Mouse (Mus musculus) urinary bladder, postnatal 14 days (tissue): ENCODE results near the gene Ccdc9.
A peak's percentile ranks its signal among the peaks of the same experiment; 100 is the strongest.
"Not testable (repeated sequence)": the region's sequence is repeated elsewhere in the genome, so short reads cannot be mapped to it uniquely, and the experiment has no call there.

Source experiments
- DNase-seq: peaks from one replicate; pipeline ENCODE4 v3.0.0; 2021; ENCODE audit warnings: low spot score

The Ccdc9 gene

DNA sequence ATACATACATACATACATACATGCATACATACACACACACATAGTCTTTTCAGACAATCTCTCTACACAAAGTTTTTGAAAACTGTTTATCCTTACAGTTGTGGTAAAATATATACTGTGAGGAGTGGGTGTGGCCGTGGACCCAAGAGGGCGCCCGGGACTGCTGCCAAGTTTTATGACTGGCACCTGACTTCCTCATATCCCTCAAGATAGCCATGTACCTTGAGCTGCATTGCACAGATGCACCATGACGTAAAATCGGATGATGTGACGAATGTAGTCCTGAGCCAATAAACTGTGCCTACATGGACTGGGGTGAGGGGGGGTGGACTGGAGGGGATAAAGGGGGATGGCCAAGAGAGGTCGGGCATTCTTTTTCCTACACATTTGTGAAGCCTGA lies 20.0 kb downstream of the Ccdc9 start:
- not testable (repeated sequence) for DNase-seq

DNA sequence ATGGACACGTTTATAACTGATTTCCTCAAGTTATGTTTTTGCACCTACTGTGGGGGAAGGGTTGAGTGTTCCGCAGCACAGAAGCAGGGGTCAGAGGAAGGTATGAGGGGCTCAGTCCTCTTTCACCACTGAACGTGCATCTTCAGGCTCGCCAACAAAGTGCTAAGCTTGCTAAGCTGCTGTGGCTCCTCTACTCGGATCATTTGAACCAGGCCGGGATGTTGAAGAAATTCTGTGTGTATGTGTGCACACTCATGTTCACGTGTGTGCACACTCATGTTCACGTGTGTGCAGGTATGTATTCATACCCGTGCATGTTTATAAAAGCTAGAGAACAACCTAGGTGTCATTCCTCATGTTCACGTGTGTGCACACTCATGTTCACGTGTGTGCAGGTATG lies 20.7 kb downstream of the Ccdc9 start:
- no peak for DNase-seq

DNA sequence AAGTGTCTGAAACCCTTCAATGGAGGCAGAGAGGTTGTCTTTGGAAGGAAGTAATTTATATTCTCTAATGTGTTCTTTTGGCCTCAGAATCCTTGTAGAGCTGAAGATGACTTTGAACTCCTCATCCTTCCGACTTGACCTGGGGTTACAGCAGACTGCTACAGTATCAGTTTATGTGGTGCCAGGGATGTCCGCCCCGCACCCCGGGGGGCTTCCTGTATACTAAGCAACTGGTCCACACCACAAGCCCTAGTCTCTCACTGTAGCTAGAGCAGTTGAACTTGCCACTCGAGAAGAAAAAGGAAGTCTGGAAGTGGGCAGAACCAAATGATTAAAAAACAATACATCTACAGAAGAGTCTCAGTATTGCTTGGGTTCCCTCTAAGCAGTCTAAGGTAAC lies 22.8 kb downstream of the Ccdc9 start:
- DNase-seq, result no peak

DNA sequence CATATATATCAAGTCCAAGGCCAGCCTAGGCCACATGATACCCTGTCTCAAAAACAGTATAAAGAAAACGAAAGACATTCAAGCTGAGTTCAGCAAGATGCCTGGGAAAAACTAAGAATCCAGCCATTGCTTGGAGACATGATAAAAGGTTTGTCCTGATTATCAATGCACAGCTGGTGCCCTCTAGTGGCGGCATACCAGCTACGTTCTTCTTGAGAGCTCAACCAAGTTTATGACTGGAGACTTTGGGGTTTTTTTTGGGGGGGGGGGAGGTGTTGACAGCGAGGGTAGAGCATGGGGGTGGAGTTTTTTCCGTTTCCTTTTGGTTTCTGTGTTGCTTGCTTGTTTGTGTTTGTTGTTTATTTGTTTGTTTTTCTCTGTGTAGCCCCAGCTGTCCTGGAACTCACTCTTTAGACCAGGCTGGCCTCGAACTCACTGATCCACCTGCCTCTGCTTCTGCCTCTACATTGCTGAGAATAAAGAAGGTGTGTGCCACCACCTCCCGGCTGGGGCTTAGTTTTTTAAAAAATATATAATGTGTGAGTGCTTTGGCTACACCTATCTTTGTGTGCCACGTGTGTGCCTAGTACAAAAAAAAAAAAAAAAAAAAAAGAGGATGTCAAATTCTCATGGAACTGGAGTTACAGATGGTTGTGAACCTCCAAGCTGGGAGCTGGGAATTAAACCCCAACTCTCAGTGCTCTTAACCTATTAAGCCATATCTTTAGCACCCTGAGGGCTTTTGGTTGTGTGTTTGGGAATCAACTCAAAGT lies 23.4 kb downstream of the Ccdc9 start:
- DNase-seq, result peak; percentile 83

DNA sequence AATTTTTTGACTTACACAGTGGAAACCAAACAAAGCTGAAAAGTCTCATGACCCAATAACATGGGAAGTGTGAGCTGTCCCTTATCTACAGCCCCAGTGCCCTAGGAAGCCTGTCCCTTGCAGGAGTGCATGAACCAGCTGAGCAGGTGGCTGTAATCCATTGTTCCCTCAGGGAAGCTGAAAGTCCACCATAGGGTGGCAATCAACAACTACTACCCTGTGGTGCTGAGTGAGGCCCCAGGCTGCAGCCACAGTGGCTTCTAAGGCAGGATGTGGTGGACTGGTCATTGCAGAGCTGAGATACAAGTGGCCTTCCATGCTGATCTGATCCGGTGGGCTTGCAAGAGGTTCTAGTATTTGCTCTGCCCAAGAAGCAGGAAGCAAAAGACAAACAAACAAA lies 25.5 kb downstream of the Ccdc9 start:
- DNase-seq, result no peak

DNA sequence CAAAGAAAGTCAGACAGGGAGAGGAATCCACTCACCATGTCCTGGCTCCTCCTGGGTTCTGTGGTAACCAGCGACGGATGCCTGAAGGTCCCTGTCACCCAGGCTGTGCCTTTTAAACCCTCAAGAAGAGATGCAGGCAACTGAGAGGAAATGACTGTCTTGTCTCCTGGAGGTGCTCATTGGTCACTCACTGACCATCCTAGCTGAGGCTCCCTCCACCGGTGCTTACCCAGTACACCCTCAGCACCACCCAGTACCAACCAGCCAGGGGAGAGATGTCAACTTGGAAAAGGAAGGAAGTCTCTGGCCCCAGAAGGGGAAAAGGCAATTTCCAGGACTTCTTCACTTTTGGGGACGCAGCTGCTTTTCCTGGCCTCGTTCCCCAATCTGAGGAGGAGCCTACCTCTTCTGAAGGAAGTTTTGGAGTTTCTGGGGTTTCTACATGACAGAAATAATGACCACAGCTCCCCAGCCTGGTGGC lies 27.4 kb downstream of the Ccdc9 start, which contains the start of gene C5ar1:
TSS of gene C5ar1 (minus strand) at position 431 of the 481 bp plus-strand sequence.
- DNase-seq, result no peak

DNA sequence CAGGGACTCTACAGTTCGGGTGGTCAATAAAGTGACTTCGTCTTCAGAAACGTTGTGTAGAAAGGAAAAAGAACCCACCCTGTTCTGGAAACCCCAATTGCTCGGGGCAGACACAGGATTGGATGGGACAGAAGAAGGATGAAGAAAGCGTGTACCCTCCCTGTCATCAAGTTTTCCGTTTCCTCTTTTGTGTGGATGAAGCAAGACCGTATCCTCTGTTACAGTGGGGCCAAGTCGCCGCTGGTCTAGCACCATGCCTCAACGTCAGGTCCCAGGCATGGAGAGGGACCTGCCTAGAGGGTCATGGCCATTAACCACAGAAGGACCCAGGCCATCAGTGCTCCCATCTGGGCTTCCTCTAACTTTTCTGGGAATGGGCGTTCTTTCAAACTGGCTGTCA lies 28.8 kb downstream of the Ccdc9 start:
- DNase-seq, result no peak

DNA sequence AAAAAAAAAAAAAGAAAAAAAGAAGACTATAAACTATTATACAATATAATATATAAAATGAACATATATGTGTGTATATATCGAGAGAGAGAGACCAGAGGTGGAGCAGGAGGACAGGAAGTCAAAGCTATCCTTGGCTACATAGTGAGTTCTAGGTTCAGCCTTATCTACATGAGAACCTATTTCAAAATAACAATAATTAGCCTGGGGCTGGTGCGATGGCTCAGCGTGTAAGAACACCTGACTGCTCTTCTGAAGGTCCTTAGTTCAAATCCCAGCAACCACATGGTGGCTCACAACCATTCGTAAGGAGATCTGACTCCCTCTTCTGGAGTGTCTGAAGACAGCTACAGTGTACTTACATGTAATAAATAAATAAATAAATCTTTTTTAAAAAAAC lies 30.6 kb downstream of the Ccdc9 start:
- DNase-seq, result not testable (repeated sequence)

DNA sequence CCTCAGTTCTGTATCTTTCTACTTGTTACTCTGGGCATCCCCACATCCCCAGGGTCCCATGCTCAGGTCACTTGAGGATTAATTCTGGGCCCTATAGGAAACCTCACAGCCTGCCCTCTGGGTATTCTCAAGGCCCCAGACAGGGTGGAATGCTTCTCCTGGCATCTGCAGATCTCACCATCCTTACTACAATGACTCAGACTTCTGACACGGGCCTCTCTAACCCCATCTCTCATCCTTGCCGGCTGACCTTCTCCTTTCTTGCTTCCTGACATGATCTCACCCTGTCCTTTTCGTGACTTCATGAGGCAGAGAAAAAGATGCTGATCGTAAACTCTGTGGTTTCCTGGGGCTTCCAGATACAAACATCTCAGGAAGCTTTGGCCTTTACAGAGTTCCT lies 32.4 kb downstream of the Ccdc9 start:
- no peak for DNase-seq

DNA sequence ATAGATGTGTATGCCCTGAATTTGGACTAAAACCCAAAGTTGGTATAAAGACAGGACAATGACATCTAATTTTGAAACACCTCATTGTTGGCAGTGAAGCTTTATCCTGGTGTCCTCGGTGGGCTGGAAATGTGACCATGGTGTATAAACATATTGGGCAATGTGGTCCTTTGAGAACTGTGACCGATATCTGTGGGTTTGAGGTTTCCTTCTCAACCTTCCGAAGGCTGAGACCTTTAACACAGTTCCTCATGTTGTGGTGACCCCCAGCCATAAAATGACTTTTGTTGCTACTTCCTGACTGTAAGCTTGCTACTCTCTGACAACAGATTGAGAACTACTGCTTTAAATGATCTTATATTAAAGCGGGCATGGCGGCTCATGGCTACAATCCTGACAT lies 35.9 kb downstream of the Ccdc9 start:
- DNase-seq, result no peak

DNA sequence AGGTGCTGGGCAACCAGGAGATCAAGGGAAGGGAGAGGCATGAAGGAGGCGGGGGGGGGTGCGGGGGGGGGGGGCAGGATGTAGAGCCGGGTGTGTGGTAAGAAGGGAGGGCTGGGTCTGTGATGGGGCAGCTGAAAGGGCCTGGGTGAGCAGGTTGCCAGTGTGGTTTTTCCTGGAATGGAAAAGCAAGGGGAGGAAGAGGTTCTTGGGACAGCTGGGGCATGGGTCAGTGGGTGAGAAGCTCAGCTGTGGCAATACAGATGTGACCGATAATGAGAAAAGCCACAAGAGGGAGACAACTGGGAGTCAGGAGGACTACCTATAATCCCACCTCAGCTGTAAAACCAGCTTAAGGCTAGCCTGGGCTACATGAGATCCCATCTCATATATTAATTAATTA lies 40.6 kb downstream of the Ccdc9 start:
- no peak for DNase-seq

DNA sequence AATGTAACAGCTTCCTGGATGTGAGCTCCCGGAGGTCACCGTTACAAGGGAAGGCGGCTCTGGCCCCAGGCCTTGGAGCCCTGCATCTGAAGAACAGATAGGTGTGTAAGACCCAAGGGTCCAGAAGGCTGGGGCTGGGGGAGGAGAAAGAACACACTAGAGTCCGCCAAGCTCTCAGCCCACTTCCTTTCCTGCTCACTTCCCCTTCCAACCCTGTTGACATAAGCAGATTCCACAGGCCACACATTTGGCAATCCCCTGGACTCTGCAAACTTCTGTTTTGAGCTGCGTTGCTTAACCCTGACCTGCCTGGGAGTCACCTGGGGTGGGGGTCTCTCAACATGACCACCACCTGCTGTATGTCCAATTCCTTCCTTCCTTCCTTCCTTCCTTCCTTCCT lies 42.5 kb downstream of the Ccdc9 start, which contains the start of gene C5ar2:
TSS of gene C5ar2 (minus strand) at position 88 of the 400 bp plus-strand sequence.
- no peak for DNase-seq

DNA sequence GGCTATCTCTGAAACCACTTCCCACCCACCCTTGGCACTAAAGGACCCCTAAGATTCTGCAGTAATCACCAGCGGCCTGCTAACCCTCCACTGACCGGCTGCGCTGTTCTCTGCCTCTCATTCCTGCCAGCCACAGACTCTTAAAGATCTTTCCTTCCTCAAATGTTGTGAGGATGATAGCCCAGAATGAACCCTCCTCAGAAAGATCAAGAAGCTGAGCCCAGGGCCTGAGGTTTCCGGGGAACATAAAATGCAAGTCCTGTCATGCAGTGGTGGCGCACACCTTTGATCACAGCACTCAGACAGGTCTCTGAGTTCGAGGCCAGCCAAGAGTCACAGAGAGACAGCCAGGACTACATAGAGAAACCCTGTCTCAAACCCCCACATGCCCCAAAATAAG lies 44.4 kb downstream of the Ccdc9 start:
- no peak for DNase-seq

DNA sequence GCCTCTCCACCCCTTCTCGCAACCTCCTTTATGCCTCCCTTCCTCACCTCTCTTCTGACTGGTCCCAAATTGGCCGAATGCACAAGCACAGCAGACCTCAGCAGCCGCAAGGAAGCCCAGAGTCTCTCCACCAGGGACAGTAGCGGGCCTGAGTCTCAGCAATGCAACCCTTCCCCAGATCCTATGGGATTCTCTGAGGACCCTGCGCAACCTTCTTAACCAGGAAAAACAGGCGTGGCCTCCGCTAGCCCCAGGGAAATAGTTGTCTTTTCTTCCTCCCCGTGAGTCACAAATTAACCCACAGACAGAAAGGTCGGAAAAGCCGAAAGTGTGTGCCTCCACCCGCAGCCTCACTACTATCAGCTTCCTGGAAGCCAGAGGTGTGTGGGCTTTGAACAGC lies 44.8 kb downstream of the Ccdc9 start:
- DNase-seq, result no peak

DNA sequence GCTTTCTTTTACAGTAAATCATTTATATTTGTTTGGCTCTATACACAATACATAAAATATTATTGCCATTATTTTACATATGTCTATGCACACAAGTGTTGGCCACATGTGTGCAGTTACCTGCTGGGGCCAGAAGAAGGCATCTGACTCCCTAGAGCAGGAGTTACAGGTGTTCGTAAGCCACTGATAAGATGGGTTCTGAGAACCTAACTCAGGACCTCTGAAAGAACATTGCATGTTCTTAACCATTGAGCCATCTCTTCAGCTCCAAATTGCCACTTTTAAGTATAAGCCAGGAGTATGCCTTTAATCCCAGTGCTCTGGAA lies 45.7 kb downstream of the Ccdc9 start:
- no peak for DNase-seq

DNA sequence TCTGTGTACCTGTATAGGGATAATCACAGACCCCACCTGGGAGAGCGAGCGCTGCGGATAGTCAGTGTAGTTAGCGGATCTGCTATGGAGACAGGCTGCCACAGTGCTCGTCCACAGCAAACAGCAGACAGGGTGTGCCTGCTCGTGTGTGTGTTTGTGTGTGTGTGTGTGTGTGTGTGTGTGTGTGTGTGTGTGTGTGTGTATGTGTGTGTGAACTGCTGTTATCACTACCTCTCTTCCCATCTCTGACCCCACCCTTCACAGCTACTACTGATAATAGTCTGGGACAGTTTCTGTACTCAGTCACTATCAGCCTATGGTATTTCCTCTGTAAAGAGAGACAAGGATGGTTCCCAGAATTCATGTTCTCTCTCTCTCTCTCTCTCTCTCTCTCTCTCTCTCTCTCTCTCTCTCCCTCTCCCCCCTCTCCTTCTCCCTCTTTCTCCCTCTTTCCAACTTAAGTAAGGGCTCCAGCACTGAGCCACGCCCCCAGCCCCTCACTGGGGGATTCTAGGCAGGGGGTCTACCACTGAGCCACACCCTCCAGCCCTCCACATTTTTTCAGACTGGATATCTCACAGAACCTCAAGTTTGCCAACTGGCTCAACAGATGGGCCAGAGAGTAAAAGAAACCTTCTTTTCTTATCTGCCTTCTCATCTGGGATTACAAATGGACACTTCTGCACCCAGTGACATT lies 46.2 kb downstream of the Ccdc9 start:
- DNase-seq, result no peak

DNA sequence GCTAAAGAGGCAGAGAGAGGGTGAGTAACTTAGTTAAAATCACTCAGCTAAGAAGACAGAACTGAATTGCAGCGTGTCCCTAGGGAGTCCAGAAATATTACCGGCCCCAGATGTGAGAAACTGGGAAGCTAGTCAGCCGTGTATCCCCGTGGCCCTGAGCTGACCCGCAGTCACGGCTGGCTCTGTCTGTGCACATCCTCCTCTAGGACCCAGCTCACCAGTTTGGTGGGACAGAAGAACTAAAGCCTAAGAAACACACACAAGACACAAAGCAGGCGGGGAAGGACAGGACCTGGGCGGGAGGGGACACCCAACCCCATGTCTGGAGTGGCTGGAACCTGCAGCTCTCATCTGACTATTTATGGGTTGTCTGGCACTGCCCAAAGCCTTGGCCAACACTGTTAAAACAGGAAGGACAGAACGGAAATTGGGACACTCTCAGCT lies 47.0 kb downstream of the Ccdc9 start:
- no peak for DNase-seq

DNA sequence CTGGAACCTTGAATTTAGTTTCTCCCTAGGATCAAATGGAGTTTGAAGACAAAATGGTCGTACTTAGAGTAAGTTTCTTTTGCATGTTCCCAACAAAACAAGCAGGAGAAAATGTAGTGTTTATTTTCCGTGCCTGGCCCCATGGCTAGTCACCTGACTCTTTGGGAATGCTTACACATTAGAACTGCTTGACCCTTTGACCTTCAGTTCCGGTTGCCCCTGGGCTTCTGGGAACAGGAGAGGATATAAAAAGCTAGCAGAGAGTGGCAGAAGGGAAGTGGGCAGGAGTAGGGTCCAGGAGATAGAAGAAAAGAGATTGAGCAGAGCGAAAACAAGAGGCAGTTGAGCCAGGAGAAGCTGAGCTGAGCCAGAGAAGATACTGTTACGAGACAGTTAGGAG lies 56.7 kb downstream of the Ccdc9 start:
- DNase-seq, result no peak
